Mouse (Mus musculus) layer of hippocampus, postnatal 25 days (tissue): ENCODE data around the gene Il1rapl2. TPM values are rescaled to one million over a fixed set of nuclear protein-coding genes. Genes with fewer than 3 reads are reported as not detected.

Source experiments
- DNase-seq, 2 experiments: peaks; one replicate each; pipeline ENCODE4 v3.0.0; 2022; ENCODE audit warnings: mixed read lengths in 2 of 2, low spot score in 1 of 2; ENCODE audit errors: extremely low spot score in 1 of 2
- total RNA-seq, 2 experiments: library from RNA; stranded (reverse); gene quantifications; 2 replicates each; pipeline ENCODE4 v1.2.3; 2021

The Il1rapl2 gene
- total RNA-seq = 1 to 10 TPM; 2.2 to 3.1 TPM

GRCm38 (mm10) chrX:137570321-137571195 lies at the start of gene Il1rapl2:
Gene Il1rapl2 (plus strand): TSS chrX:137570608.
- DNase-seq = peak in 1 of 2 experiments; percentile 41

- DNase-seq = no peak
Measured at GRCm38 (mm10) chrX:137548348-137548747, 22.1 kb upstream of the Il1rapl2 start.

GRCm38 (mm10) chrX:137569472-137570188 lies 778 bp upstream of the Il1rapl2 start:
- no peak for DNase-seq

- no peak for DNase-seq
Measured at GRCm38 (mm10) chrX:137582656-137583055, 12.2 kb downstream of the Il1rapl2 start.

- DNase-seq = no peak
Measured at GRCm38 (mm10) chrX:137620697-137621096, 50.3 kb downstream of the Il1rapl2 start.

GRCm38 (mm10) chrX:137667011-137667410 lies 96.6 kb downstream of the Il1rapl2 start:
- DNase-seq = peak in 1 of 2 experiments; percentile 26

GRCm38 (mm10) chrX:137687974-137688373 lies 117.6 kb downstream of the Il1rapl2 start:
- no peak for DNase-seq

GRCm38 (mm10) chrX:137700006-137700405 lies 129.6 kb downstream of the Il1rapl2 start:
- DNase-seq = no peak

GRCm38 (mm10) chrX:137755537-137755936 lies 185.1 kb downstream of the Il1rapl2 start:
- DNase-seq = no peak

- no peak for DNase-seq
Measured at GRCm38 (mm10) chrX:137805484-137806200, 235.2 kb downstream of the Il1rapl2 start.

- DNase-seq = no peak
Measured at GRCm38 (mm10) chrX:137806231-137807114, 236.1 kb downstream of the Il1rapl2 start.

- DNase-seq = no peak
Measured at GRCm38 (mm10) chrX:137809526-137809925, 239.1 kb downstream of the Il1rapl2 start.

GRCm38 (mm10) chrX:137812151-137812550 lies 241.7 kb downstream of the Il1rapl2 start:
- no peak for DNase-seq

GRCm38 (mm10) chrX:137848936-137849335 lies 278.5 kb downstream of the Il1rapl2 start:
- DNase-seq = no peak

GRCm38 (mm10) chrX:137923490-137923889 lies 353.1 kb downstream of the Il1rapl2 start:
- no peak for DNase-seq

GRCm38 (mm10) chrX:137926835-137927234 lies 356.4 kb downstream of the Il1rapl2 start:
- no peak for DNase-seq

GRCm38 (mm10) chrX:137947741-137948140 lies 377.3 kb downstream of the Il1rapl2 start:
- DNase-seq = no peak

- no peak for DNase-seq
Measured at GRCm38 (mm10) chrX:137971306-137971705, 400.9 kb downstream of the Il1rapl2 start.

GRCm38 (mm10) chrX:138043113-138043512 lies 472.7 kb downstream of the Il1rapl2 start:
- no peak for DNase-seq

- no peak for DNase-seq
Measured at GRCm38 (mm10) chrX:138103954-138104353, 533.5 kb downstream of the Il1rapl2 start.
